Mouse (Mus musculus) G1E (cell line): ENCODE measurements around the gene Gria1. TPM values are rescaled to one million over a fixed set of nuclear protein-coding genes. Genes with fewer than 3 reads are reported as not detected.

Experiments
- ATAC-seq: 2 replicates; pipeline ENCODE4 v1.8.0; 2016; ENCODE audit warnings: mild to moderate bottlenecking; ENCODE audit not compliant: insufficient number of reproducible peaks, poor library complexity, low FRiP score, severe bottlenecking; ENCODE audit errors: extremely low read depth
- DNase-seq: peaks from one replicate; pipeline ENCODE4 v3.0.0; 2012; ENCODE audit warnings: low spot score
- H3K27me3 ChIP-seq: 2 replicates; pipeline ENCODE4 v1.6.1; 2012; ENCODE audit warnings: mild to moderate bottlenecking, low read length, inconsistent platforms; ENCODE audit not compliant: insufficient read depth
- H3K36me3 ChIP-seq: replicated peaks from 2 replicates; pipeline ENCODE3; 2012; ENCODE audit warnings: mild to moderate bottlenecking, inconsistent platforms
- H3K4me1 ChIP-seq: 2 replicates; pipeline ENCODE4 v1.6.1; 2012; ENCODE audit warnings: low read depth, low read length, inconsistent platforms, mixed read lengths; ENCODE audit not compliant: insufficient read depth
- H3K4me3 ChIP-seq: 2 replicates; pipeline ENCODE4 v1.5.1; 2012; ENCODE audit warnings: low read depth, mild to moderate bottlenecking, inconsistent platforms, low read length, moderate library complexity, mixed read lengths
- H3K9me3 ChIP-seq: replicated peaks from 2 replicates; pipeline ENCODE4 v1.6.1; 2012; ENCODE audit warnings: inconsistent platforms
- CTCF ChIP-seq: IDR thresholded peaks from 2 replicates; pipeline ENCODE4 v1.5.1; 2012; ENCODE audit warnings: low read depth, low read length, inconsistent platforms, mixed read lengths
- GATA1 ChIP-seq: IDR thresholded peaks from 2 replicates; pipeline ENCODE4 v1.6.1; 2012; ENCODE audit warnings: borderline replicate concordance, low read length, inconsistent platforms, mixed read lengths
- GATA2 ChIP-seq: IDR thresholded peaks from 2 replicates; pipeline ENCODE4 v1.6.1; 2012; ENCODE audit warnings: low read depth, low read length, inconsistent platforms, borderline replicate concordance
- POLR2AphosphoS5 ChIP-seq: IDR thresholded peaks from 2 replicates; pipeline ENCODE4 v1.6.1; 2012; ENCODE audit warnings: low read depth, low read length, inconsistent platforms; ENCODE audit not compliant: insufficient replicate concordance
- TAL1 ChIP-seq: conservative IDR thresholded peaks from 2 replicates; pipeline ENCODE4 v1.6.1; 2012; ENCODE audit warnings: low read depth, low read length, inconsistent platforms, mixed read lengths
- polyA plus RNA-seq: library from polyadenylated mRNA; stranded (reverse); fragments of >175 nt; gene quantifications from 2 replicates; pipeline ENCODE4 v1.2.3, GENCODE M21; 2012
- total RNA-seq, 2 experiments: library from RNA; stranded (forward) in 1 of 2; stranded (reverse) in 1 of 2; fragments of 200-1000 nt in 1 of 2; fragments of >200 nt in 1 of 2; fragmentation: Nextera tagmentation in 1 of 2; gene quantifications; 2 replicates each; pipeline ENCODE4 v1.2.3; 2014 to 2017

Gene Gria1
- total and polyA plus RNA-seq, 3 experiments, result 0.05 TPM; not detected in 2

DNA sequence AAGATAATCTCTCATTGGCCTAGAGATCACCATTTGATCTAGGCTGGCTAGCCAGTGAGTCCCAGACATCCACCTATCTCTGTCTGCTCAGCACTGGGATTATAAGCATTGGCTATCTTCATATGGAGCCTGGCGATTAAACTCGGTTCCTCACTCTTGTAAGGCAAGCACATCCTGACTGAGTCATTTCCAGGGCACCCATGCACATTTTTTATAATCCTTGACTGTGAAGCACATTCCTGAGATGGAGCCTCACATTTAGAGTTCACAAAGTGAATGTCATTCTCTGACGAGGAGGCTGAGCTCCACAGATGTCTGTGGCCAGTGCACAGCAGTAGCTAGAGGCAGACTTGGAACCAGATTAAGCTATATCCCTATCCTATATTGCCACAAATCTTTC is 68.2 kb downstream of the Gria1 start:
- Histone ChIP-seq H3K4me3 (no peak overlapping the region), H3K36me3 (no peaks in the 10 kb centered on the region), H3K4me1 (no peaks in the 10 kb centered on the region), H3K27me3 (no peaks in the 10 kb centered on the region), H3K9me3 (peaks cover 23% of the 10 kb centered on the region)
- ATAC-seq (no peak), DNase-seq (no peak)
- TF ChIP-seq TAL1 (no peak), GATA2 (no peak), POLR2AphosphoS5 (no peak), CTCF (no peak), GATA1 (no peak)

- Histone ChIP-seq H3K4me3 (no peak overlapping the region), H3K4me1 (no peaks in the 10 kb centered on the region), H3K27me3 (no peaks in the 10 kb centered on the region), H3K9me3 (peaks cover 56% of the 10 kb centered on the region), H3K36me3 (no peaks in the 10 kb centered on the region)
- DNase-seq (no peak), ATAC-seq (no peak)
- no peak for TF ChIP-seq GATA1
- TF ChIP-seq POLR2AphosphoS5, result no peak
- TF ChIP-seq TAL1, result no peak
- TF ChIP-seq CTCF, result no peak
- no peak for TF ChIP-seq GATA2
Observed at GRCm38 (mm10) chr11:57089527-57089926, 78.3 kb downstream of the Gria1 start.

GRCm38 (mm10) chr11:57090705-57091104 is 79.5 kb downstream of the Gria1 start:
- DNase-seq (no peak), ATAC-seq (no peak)
- Histone ChIP-seq H3K36me3 (no peaks in the 10 kb centered on the region), H3K4me3 (no peak overlapping the region), H3K4me1 (no peaks in the 10 kb centered on the region), H3K9me3 (peaks cover 54% of the 10 kb centered on the region), H3K27me3 (no peaks in the 10 kb centered on the region)
- TF ChIP-seq POLR2AphosphoS5, result no peak
- TF ChIP-seq TAL1, result no peak
- no peak for TF ChIP-seq CTCF
- no peak for TF ChIP-seq GATA2
- no peak for TF ChIP-seq GATA1

DNA sequence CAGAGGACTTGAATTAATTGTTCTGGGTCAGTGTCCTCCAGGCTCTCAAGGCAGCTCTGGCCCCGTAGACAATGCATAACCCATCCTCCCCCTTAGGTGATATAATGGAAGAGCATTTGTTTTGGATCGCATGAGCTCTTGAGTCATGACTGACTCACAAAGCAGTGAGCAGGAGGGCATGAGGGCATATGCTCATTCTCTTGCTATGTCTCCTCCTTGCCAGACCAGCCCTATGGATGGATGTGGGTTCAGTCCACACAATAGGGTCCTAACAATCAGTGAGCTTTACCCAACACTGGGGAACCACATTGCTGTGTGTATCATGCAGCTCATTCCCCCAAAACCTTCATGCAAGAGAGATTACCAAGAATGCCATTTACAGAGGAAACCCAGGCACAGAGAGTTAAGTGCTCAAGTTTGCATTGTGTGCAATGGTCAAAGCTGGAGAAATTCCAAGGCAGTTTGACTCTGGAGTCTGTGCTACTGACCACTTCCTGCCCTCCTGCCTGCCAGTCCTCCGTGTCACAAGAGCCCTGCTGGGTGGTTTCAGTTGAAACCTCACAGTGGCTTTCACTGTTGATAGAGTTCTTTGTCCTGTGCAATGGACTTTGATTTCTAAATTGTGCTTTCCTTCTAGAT is 80.2 kb downstream of the Gria1 start:
- no peak for TF ChIP-seq GATA1
- TF ChIP-seq GATA2, result no peak
- no peak for TF ChIP-seq TAL1
- no peak for TF ChIP-seq POLR2AphosphoS5
- TF ChIP-seq CTCF, result no peak
- H3K4me1 ChIP-seq, result no peaks in the 10 kb centered on the region
- DNase-seq, result no peak
- no peaks in the 10 kb centered on the region for H3K27me3 ChIP-seq
- H3K9me3 ChIP-seq, result peaks cover 53% of the 10 kb centered on the region
- no peak overlapping the region for H3K4me3 ChIP-seq
- ATAC-seq, result no peak
- H3K36me3 ChIP-seq, result no peaks in the 10 kb centered on the region

DNA sequence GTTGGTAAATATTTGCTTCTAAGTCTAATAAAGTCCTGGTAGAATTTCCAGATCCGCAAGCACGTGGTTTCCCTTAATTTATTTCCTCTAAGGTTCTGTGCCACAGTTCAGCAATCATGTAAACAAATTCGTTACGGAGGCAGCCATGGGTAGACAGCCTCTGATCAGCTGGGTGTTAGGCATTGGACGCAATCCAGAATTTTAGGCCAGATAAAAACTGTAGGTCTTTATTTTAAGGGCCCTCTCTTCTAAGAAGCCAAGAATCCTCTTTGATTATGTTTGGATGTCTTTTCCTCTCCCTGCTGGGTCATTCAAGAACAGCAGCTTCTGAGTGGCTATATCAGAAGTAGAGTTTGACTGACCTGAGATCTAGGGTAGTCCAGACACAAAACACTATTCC is 89.3 kb downstream of the Gria1 start:
- no peaks in the 10 kb centered on the region for H3K27me3 ChIP-seq
- H3K4me3 ChIP-seq, result no peak overlapping the region
- DNase-seq (no peak), ATAC-seq (no peak)
- no peaks in the 10 kb centered on the region for H3K36me3 ChIP-seq
- TF ChIP-seq POLR2AphosphoS5 (no peak), TAL1 (no peak), CTCF (no peak), GATA2 (no peak), GATA1 (no peak)
- peaks cover 27% of the 10 kb centered on the region for H3K9me3 ChIP-seq
- no peaks in the 10 kb centered on the region for H3K4me1 ChIP-seq

DNA sequence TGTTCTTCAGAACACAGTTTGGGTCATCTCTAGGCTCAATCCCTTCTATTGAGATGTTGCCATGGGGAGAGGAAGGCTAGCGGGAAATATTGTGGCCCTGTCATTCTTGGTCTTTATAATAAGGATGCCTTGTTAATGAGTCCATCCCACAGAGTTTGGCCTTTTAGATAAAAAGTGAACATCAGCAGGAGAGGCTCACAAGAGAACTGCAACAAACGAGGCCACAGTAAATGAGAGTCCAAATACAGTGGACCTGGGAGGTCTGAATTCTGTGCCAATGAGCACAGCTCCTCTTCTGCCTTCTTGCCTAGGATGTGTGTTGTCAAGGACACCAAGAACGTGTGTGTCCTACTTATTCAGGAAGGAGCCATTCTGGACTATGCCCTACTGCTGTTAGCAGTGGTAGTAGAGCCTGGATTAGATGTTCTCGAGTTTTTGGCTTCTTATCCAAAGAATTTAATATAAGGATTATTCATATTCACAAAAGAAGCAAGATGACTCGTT is 92.6 kb downstream of the Gria1 start:
- Histone ChIP-seq H3K4me1 (no peaks in the 10 kb centered on the region), H3K36me3 (no peaks in the 10 kb centered on the region), H3K27me3 (no peaks in the 10 kb centered on the region), H3K9me3 (peaks cover 27% of the 10 kb centered on the region), H3K4me3 (no peak overlapping the region)
- no peak for TF ChIP-seq GATA2
- TF ChIP-seq TAL1, result no peak
- TF ChIP-seq GATA1, result no peak
- TF ChIP-seq CTCF, result no peak
- TF ChIP-seq POLR2AphosphoS5, result no peak
- DNase-seq (no peak), ATAC-seq (no peak)
